Mouse (Mus musculus) E14TG2a.4 (cell line): ENCODE data around the gene Olig1.

ENCODE experiments used
- H3K27me3 ChIP-seq: 2 replicates; pipeline ENCODE4 v1.6.1; 2014; ENCODE audit warnings: low read length, control low read depth; ENCODE audit not compliant: insufficient read depth
- H3K36me3 ChIP-seq: 2 replicates; pipeline ENCODE4 v1.6.1; 2014; ENCODE audit warnings: low read length, control low read depth; ENCODE audit not compliant: insufficient read depth
- H3K4me1 ChIP-seq: replicated peaks from 2 replicates; pipeline ENCODE4 v1.6.1; 2014; ENCODE audit warnings: low read depth, low read length, control low read depth
- H3K4me3 ChIP-seq: replicated peaks from 2 replicates; pipeline ENCODE4 v1.5.1; 2014; ENCODE audit warnings: mild to moderate bottlenecking, low read length
- H3K9me3 ChIP-seq: 2 replicates; pipeline ENCODE4 v1.6.1; 2014; ENCODE audit warnings: low read length, control low read depth
- CTCF ChIP-seq: conservative IDR thresholded peaks from 2 replicates; pipeline ENCODE4 v1.5.1; 2014; ENCODE audit warnings: low read length
- NANOG ChIP-seq: IDR thresholded peaks from 2 replicates; pipeline ENCODE4 v1.6.1; 2014; ENCODE audit warnings: borderline replicate concordance, low read length, mixed read lengths
- POU5F1 ChIP-seq: IDR thresholded peaks from 2 replicates; pipeline ENCODE4 v1.6.1; 2014; ENCODE audit warnings: low read length, borderline replicate concordance

Gene Olig1

DNA sequence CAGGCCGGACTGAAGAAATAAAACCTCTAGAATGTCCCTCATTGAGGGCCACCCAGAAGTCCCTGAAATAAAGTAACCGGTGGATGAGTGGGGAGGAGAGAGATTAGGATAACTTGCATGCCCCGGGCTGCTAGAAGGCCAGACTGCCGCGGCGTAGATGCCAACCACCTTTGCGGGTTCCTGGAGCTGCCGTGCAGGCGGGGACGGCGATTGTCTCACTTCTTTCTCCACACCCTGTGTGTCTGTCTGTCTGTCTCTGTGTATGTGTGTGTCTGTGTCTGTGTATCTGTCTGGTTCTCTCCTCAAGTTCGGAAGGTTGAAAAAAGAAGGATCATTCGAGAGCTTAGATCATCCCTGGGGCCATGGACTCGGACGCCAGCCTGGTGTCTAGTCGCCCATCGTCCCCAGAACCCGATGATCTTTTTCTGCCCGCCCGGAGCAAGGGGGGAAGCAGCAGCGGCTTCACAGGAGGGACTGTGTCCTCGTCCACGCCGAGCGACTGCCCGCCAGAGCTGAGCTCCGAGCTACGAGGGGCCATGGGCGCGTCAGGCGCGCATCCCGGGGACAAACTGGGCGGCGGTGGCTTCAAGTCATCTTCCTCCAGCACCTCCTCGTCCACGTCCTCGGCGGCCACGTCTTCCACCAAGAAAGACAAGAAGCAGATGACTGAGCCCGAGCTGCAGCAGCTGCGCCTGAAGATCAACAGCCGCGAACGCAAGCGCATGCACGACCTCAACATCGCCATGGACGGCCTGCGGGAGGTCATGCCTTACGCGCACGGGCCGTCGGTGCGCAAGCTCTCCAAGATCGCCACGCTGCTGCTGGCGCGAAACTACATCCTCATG, 43.3 kb upstream of the Olig1 start:
- H3K4me3 ChIP-seq: peak overlapping the region; percentile 69
- TF ChIP-seq POU5F1 (no peak), CTCF (no peak), NANOG (no peak)
- H3K4me1 ChIP-seq: peaks cover 65% of the 10 kb centered on the region
- peaks cover 98% of the 10 kb centered on the region for H3K27me3 ChIP-seq
- no peaks in the 10 kb centered on the region for H3K9me3 ChIP-seq
- no peaks in the 10 kb centered on the region for H3K36me3 ChIP-seq

DNA sequence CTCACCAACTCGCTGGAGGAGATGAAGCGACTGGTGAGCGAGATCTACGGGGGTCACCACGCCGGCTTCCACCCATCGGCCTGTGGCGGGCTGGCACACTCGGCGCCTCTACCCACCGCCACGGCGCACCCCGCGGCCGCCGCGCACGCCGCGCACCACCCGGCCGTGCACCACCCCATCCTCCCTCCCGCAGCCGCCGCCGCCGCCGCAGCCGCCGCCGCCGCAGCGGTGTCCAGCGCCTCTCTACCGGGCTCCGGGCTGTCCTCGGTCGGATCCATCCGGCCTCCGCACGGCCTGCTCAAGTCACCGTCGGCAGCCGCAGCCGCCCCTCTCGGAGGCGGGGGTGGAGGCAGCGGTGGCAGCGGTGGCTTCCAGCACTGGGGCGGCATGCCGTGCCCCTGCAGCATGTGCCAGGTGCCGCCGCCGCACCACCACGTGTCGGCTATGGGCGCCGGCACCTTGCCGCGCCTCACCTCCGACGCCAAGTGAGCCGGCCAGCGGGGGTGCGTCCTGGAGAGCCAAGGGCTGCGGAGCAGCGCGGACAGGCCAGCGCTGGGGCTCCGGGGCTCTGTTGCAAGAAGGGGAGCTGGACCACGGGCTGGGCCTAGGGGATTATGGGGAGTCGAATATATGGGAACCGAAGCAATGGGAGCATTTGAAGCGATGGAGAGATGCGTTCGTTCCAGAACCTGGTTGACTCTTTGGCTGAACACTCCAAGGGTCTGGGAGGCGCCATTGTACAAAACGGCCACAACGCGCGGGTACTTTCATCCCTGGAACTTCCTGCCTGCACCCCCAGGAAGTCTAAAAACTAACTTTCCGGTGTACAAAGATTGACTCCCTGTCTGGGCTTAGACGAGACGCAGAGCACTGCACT, 42.5 kb upstream of the Olig1 start:
- Histone ChIP-seq H3K27me3 (peaks cover 98% of the 10 kb centered on the region), H3K9me3 (no peaks in the 10 kb centered on the region), H3K4me3 (peak overlapping the region; percentile 69), H3K36me3 (no peaks in the 10 kb centered on the region), H3K4me1 (peaks cover 61% of the 10 kb centered on the region)
- no peak for TF ChIP-seq POU5F1
- no peak for TF ChIP-seq NANOG
- TF ChIP-seq CTCF: no peak

DNA sequence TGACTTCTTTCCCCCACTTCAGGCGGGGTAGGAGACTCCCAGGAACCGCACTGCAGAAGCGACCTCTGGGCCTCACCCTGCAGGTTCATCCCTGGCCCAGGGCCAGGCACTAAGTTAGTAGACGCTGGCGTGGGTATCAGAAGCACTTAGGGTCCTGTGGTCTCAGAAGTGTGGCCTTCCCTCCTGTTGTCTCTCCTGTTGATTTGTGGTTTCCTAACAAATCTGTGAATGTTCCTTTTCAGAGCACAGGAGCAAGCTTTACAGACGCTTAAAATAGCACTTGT, 41.9 kb upstream of the Olig1 start:
- Histone ChIP-seq H3K27me3 (peaks cover 98% of the 10 kb centered on the region), H3K4me3 (peak overlapping the region; percentile 69; the same call in 1 of the 2 replicates), H3K4me1 (peaks cover 61% of the 10 kb centered on the region), H3K36me3 (no peaks in the 10 kb centered on the region), H3K9me3 (no peaks in the 10 kb centered on the region)
- TF ChIP-seq POU5F1: no peak
- TF ChIP-seq NANOG: no peak
- no peak for TF ChIP-seq CTCF

DNA sequence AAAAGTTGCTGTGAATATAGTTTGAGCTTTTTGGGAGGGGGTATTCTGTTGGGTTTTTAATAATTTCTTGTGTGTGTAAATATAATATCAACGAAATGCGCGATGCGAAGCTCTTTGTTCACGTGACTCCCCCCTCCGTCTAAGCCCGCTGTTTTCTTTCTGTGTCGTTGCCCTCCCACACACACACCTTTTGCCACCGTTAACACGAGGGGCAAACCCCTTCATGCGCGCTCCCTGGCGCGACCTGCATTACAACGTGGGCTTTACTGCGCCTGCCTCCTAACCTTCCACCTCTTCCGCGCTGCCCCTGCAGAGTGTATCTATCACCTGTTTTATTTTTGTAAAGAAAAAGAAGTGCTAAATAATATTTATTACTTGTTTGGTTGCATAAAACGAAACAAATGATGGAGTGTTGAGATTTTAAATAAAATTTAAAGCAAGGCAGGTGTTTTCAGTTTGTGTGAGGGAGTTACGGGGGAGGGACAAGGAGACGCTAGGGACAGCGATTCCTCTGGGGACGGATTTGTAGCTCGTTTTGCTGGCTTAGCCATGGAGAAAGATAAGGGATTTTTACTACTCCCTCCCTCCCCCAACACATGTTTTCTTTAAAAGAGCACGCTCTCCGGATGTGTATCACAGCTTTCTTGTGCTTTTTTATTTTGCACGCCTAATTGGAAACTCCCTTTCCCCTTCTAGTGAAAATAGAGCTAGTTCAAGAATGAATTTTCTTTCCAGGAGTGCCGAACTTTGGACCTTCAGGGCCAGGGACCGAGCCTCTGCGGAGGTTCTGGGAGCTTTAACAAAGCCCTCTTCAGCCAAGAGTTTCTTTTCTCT, 41.1 kb upstream of the Olig1 start:
- Histone ChIP-seq H3K4me1 (peaks cover 58% of the 10 kb centered on the region), H3K9me3 (no peaks in the 10 kb centered on the region), H3K36me3 (no peaks in the 10 kb centered on the region), H3K27me3 (peaks cover 98% of the 10 kb centered on the region), H3K4me3 (no peak overlapping the region)
- no peak for TF ChIP-seq CTCF

DNA sequence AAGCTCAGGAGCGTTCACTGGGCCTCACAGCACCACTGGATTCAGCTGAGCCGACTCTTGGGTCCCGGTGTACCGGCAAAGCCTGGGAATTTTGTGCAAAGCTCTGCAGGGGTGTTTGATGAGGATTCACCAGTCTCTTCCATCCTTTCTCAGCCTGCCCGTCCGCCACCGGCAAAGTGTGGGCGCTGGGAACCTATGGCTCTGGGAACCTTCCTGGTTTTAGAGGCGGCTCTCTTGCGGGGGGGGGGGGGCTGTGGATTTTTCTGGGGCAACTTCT, 40.6 kb upstream of the Olig1 start:
- TF ChIP-seq NANOG: no peak
- no peak for TF ChIP-seq POU5F1
- no peak for TF ChIP-seq CTCF
- peaks cover 98% of the 10 kb centered on the region for H3K27me3 ChIP-seq
- H3K4me1 ChIP-seq: peaks cover 55% of the 10 kb centered on the region
- no peak overlapping the region for H3K4me3 ChIP-seq
- no peaks in the 10 kb centered on the region for H3K36me3 ChIP-seq
- H3K9me3 ChIP-seq: no peaks in the 10 kb centered on the region

DNA sequence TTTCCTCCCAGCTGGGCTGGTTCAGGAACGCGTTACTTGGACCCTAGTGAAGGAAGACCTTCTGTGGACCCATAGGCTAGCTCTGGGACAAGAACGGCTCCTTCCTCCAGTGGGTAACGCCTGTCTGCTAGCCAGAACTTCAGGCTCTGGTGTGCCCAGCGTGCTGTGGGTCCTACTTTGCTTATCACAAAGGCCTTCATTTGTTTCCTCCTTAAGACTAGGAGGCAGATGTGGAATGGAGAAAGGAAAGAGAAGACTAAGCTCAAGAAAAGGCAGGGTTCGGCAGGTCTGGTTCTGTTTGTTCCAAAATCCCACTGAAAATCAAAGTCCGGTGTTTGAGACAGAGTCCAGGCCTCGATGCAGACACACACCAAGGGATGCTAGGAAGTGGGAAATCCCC, 39.9 kb upstream of the Olig1 start:
- TF ChIP-seq NANOG: no peak
- no peak for TF ChIP-seq POU5F1
- no peak for TF ChIP-seq CTCF
- no peaks in the 10 kb centered on the region for H3K9me3 ChIP-seq
- peaks cover 52% of the 10 kb centered on the region for H3K4me1 ChIP-seq

DNA sequence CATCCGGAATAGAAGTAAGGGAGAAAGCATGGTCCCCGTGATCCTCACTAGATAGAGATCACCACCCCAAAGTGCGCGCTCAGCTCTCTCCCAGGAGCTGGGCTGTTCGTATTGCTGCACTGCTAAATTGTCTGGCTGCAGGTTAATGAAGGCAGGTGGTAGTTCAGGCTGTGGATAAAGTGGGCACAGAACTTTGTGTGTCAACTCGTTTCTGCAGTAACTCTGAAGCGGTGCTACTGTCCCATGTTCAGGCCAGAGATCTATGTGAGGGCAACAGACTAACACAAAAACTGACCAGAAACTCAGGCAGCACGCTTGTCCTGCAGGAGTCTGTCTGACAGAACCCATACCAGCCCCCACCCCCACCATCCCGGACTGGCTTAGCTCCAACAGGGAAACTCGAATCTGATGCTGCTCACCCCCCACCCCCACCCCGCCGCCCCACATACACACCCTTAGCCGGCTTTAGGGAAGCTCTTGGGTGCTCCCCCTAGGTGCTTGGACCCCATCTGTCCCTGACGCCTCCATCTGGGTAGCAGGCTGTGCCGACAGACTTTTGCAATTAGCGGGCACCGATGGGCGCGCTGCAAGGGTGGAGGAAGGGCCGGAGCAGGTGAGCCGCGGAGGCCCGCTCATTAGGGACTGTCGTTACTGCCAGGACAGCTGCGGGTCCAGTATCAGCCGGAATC, 37.6 kb upstream of the Olig1 start:
- peak overlapping the region; percentile 41 for H3K4me3 ChIP-seq
- H3K9me3 ChIP-seq: no peaks in the 10 kb centered on the region
- TF ChIP-seq CTCF (no peak), NANOG (no peak), POU5F1 (no peak)
- no peaks in the 10 kb centered on the region for H3K36me3 ChIP-seq
- peaks cover 33% of the 10 kb centered on the region for H3K4me1 ChIP-seq
- peaks cover 92% of the 10 kb centered on the region for H3K27me3 ChIP-seq

More for the DNA sequence above, 39.9 kb upstream of the Olig1 start:
- Histone ChIP-seq H3K27me3 (peaks cover 98% of the 10 kb centered on the region), H3K36me3 (no peaks in the 10 kb centered on the region), H3K4me3 (no peak overlapping the region)
